Mouse (Mus musculus) telencephalon, adult 2 months (tissue): Measurements from ENCODE around the gene Olfr522.

Source experiments
- DNase-seq: peaks from one replicate; pipeline ENCODE4 v3.0.0-alpha.2; 2011; ENCODE audit warnings: low read depth, low spot score

The Olfr522 gene

GRCm38 (mm10) chr7:140164664-140165063 is at the start of gene Olfr522:
Gene Olfr522, minus strand, starts transcription at chr7:140164764.
- DNase-seq: no peak

DNA sequence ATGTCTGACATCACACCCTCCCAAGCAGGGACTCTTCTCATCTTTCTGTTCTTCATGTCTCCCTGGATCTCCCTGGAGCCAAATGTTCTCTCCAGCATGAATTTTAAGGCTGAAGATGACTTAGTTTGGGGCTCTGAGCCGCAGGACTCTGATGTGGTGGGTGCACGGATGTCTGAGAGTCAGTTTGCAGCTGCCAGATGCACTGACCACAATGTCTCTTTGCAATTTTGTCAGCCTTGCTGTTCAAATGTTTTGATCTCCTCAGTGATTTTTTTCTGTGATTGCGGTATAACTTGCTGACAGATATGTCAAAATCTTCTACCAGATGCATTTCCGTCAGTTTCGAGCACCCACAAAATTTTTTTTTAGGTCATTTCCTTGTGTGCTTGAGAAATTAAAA is 49.3 kb upstream of the Olfr522 start:
- no peak for DNase-seq

DNA sequence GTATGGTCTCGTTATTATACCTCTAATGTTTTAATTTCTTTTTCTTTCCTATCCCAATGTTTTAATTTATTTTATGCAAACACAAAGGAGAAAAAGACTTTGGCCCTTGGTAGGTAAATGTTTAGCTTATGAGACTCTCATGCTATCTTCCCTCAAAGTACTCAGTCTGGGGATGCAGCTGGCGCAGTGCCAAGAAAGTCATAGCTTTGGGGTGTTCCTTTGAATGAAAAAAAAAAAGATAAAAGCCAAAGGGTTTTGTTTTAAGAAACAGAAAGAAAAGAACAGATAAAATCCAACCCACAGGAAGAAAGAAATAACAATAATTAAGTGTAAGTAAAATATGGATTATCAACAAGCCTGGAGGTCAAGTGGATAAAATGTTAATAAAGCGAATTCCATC is 44.1 kb upstream of the Olfr522 start:
- no peak for DNase-seq

- no peak for DNase-seq
Observed at GRCm38 (mm10) chr7:140208153-140208552, 43.6 kb upstream of the Olfr522 start.

- DNase-seq: no peak
Observed at GRCm38 (mm10) chr7:140206904-140207303, 42.3 kb upstream of the Olfr522 start.

DNA sequence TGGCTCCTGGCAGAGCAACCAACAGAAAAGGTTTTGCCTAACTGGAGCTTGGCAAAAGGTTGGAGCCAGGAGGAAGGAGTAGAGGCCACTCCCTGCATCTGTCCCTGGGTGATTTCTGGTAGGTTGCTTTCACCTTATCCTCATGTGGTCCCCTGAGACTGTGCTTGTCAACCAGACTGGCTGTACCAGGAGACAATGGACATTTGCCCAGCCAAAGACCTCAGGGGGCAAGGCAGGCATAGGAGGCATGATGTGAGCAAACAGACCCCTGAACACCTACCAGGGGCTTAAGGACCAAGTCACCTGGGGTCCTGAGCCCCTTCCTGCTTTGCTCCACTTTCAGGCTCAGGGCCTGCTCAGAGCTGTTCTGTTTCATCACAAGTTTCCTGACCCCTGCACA is 41.3 kb upstream of the Olfr522 start, which contains the start of gene Olfr524:
Olfr524 (minus strand) TSS at position 101 of the 400 bp plus-strand sequence.
- DNase-seq: no peak

DNA sequence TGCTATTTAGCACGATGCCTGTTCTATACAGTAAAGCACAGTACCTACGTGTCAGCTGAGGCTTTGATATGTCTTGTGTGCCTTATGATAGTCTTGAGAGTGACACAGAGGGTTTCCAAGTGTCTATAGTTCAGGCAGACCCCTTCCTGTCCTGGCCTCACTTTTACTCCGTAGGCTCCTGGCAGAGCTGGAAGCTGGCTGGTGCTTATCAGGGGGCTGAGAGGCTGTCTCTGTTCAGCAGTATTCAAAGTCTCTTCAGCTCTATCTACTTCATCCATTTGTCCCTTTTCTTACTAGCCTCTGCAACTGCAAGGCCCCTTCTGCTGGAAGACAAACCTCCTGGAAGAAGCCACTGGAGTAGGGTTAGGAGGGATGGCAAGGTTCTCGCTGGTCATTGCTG is 36.5 kb upstream of the Olfr522 start:
- no peak for DNase-seq

DNA sequence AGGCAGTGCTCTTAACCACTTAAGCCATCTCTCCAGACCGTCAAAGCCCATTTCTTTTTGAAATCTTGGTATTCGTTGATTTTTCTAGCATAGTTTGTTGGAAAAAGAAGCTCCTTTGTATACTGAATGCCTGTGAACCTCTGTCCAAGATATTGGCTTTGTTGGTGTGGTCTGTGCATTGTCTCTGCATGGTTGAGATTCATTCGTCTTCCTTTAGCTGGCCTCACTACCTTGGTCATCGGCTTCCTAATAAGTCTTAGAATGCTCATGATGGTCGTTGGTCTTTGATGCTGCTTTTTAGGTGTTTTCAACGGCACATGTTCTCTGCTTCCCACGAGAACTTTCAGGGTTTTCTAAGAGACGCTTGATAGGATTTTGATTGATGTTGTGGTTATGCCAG is 31.4 kb upstream of the Olfr522 start:
- DNase-seq: no peak

DNA sequence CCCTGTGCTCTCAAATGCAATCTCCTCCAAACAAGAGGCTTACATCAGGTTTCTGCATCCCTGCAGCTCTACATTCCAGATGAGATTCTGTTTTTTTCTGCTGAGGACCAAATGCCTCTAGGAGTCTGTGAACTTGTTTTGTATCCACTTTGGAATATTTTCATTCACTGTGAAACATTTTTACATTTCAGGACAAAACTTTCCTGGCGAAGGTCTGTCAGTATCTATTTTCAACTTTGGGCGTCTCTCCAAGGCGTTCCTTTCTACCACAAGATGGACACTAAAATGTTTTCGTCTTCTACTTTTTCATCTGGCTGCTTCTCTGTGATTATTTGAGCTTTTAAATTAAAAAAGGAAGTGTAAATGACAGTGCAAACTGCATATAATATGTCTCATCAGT is 29.5 kb upstream of the Olfr522 start:
- DNase-seq: peak; percentile 56

DNA sequence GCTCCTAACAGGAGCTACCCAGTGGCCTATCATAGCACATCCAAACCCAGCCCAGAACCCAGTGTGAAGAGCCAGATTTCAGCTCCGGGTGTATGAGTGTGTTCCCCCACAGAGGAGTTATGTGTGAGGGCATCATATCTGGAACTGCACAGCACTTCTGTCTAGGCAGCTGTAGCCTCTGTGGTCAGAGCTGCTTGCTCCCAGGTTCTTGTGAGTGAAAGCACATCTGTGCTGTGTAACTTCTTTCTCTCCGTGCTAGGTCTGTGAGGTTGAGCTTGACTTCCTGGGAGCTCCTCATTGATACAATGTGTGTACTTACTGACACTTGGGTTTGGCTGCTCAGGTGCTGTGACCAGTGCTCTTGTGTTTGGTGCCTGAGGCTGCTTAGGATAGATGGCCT is 28.3 kb upstream of the Olfr522 start:
- no peak for DNase-seq

GRCm38 (mm10) chr7:140192445-140192844 is 27.9 kb upstream of the Olfr522 start:
- no peak for DNase-seq

DNA sequence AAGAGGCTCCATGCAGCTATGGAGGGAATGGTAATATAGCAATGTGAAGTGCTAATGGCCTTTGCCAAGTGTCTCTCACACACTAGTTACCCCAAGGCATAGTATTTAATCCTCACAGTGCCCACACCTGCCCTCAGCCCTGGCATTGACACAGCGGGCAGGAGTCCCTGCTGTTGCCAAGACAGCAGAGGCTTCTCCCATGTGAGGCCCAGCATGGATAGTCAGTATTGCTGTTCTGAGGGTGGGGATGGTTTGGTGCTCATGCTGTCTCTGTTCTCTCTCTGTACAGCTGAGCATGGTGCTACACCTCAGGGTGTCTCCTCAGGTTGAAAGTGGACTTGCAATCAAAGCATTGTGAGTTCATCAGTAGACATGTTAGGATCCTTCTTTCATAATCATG is 25.9 kb upstream of the Olfr522 start:
- no peak for DNase-seq

- DNase-seq: no peak
Observed at GRCm38 (mm10) chr7:140188391-140189328, 24.1 kb upstream of the Olfr522 start.

DNA sequence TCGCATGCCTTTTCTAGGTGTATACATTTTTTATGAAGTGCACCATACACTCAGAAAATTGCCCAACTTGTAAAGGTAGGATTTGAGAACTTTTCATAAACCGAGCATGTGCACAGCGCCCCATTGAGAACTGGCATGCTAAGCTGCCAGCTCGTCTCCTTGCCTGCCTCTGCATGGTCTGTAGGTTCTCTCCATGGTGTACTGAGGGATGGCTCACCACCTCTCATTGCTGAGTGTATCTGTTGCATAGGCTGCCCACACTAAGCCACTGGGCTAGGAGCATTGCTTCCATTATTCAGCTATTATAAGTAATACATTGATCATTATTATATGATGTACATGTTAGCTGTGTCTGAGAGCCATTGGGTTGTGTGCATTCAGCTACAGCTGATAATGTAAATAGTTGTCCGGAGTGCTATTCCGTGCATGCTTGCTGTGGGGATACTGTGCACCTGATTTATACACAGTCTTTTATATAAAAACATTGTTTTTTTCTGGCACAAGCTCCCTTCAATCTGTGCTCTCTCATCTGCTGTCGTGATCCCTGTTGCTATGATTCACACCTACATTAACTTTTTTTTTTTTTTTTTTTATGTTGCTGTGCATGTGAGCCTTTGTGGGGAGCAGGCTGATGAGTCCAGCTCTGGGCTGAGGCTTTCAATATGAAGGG is 23.3 kb upstream of the Olfr522 start:
- no peak for DNase-seq

- DNase-seq: no peak
Observed at GRCm38 (mm10) chr7:140186646-140187620, 22.4 kb upstream of the Olfr522 start.

GRCm38 (mm10) chr7:140184206-140184605 is 19.6 kb upstream of the Olfr522 start:
- no peak for DNase-seq

- no peak for DNase-seq
Observed at GRCm38 (mm10) chr7:140180692-140181091, 16.1 kb upstream of the Olfr522 start.

DNA sequence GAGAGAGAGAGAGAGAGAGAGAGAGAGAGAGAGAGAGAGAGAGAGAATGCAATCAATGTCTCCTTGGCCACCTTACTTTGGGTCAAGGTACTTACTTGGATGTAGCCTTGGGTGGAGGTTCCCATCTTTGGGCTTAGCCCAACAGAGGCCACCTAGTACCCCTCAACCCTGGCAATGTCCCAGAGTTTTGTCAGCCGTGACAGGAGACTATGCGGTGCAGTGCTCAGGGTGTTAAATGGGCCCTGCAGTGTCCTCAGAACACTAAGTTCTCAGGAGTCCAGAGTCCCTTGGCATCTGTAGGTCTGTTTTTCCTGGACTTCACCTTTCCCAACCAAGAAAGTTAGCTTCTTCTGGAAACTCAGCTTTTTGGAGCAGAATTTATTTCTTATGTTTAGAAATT is 14.6 kb upstream of the Olfr522 start:
- DNase-seq: no peak

GRCm38 (mm10) chr7:140172936-140173335 is 8.4 kb upstream of the Olfr522 start, which contains the start of gene Olfr523:
Gene Olfr523, plus strand, starts transcription at chr7:140173217.
- DNase-seq: no peak

- no peak for DNase-seq
Observed at GRCm38 (mm10) chr7:140170863-140171262, 6.3 kb upstream of the Olfr522 start.

DNA sequence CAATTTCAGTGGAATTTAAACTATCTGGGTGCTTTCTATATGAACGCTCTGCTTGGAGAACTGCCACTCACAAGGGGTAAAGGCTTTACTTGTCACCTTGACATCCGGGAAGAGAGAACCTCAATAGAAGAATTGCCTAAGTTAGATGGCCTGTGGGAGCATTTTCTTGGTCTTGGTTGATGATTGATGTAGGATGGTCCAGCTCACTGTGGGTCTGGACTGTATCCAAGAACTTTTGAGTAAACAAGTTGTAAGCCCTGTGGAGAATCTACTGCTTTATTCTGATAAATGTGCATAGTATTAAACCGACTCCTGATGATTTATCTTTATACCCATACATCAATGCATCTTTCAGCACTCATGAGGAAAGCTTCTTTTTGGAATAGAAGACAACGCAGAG is 4.8 kb upstream of the Olfr522 start:
- DNase-seq: no peak

DNA sequence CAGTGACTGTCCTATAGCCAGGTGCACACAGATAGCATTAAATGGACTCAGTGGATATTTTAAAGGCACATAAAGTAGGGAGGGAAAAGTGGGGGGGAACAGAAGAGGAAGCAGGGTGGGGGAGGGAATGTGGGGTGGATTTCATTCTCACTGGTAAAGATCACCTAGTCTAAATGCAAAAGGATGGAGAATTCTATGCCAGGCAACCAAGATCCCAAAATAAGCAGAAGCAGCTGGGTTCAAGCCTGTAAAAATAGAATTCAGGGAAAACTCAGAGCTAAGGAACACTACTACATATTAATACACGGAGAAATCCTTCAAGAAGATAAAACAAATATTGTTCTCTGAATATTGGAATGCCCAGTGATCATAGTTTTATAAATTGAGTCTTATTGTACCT is 3.4 kb upstream of the Olfr522 start:
- DNase-seq: peak; percentile 61
